Mouse (Mus musculus) heart, postnatal 25 days (tissue): Measurements from ENCODE around the gene Kif1b. TPM values are rescaled to one million over a fixed set of nuclear protein-coding genes. Genes with fewer than 3 reads are reported as not detected.

ENCODE experiments used
- DNase-seq: peaks from one replicate; pipeline ENCODE4 v3.0.0; 2022; ENCODE audit warnings: low spot score
- intact Hi-C: fragments of 180-260 bp; cut with DNase I; formaldehyde crosslinking; loops from one replicate; pipeline ENCODE4 v1.15.1; 2025
- total RNA-seq, 2 experiments: library from RNA; stranded (reverse); gene quantifications; 2 replicates each; pipeline ENCODE4 v1.2.3; 2021

The Kif1b gene
- total RNA-seq, 2 experiments from 2014 or later = 149 to 151 TPM

- no peak for DNase-seq
Observed at GRCm38 (mm10) chr4:149319088-149319487, 11.6 kb upstream of the Kif1b start.

GRCm38 (mm10) chr4:149317387-149317786 lies 9.9 kb upstream of the Kif1b start:
- intact Hi-C loops = no loop called here

More at GRCm38 (mm10) chr4:149319088-149319487, 11.6 kb upstream of the Kif1b start:
- intact Hi-C loops = no loop called here

GRCm38 (mm10) chr4:149314275-149314837 lies 6.9 kb upstream of the Kif1b start:
- intact Hi-C loops = no loop called here
- no peak for DNase-seq

More at GRCm38 (mm10) chr4:149317387-149317786, 9.9 kb upstream of the Kif1b start:
- no peak for DNase-seq

GRCm38 (mm10) chr4:149313558-149314253 lies 6.2 kb upstream of the Kif1b start:
- no peak for DNase-seq
- intact Hi-C loops = no loop called here

- intact Hi-C loops = no loop called here
- DNase-seq = no peak
Observed at GRCm38 (mm10) chr4:149311996-149312395, 4.5 kb upstream of the Kif1b start.

- no peak for DNase-seq
- intact Hi-C loops = loop anchor here (5.0 to 10.0 kb wide), 3 partner anchors 36 to 96 kb away; no protein-coding TSS in a partner anchor
Observed at GRCm38 (mm10) chr4:149308491-149308820, 963 bp upstream of the Kif1b start.

GRCm38 (mm10) chr4:149306712-149307595 lies 539 bp downstream of the Kif1b start:
- DNase-seq = peak; percentile 53
- intact Hi-C loops = loop anchor here (5.0 to 10.0 kb wide), 3 partner anchors 35 to 95 kb away; no protein-coding TSS in a partner anchor

GRCm38 (mm10) chr4:149305761-149306711 lies 1.5 kb downstream of the Kif1b start:
- intact Hi-C loops = loop anchor here (5.0 to 10.0 kb wide), 3 partner anchors 34 to 94 kb away; no protein-coding TSS in a partner anchor
- DNase-seq = no peak

GRCm38 (mm10) chr4:149304466-149304865 lies 3.0 kb downstream of the Kif1b start:
- intact Hi-C loops = loop anchor here (10.0 kb wide), 1 partner anchor 50 kb away; no protein-coding TSS in a partner anchor
- no peak for DNase-seq

GRCm38 (mm10) chr4:149303502-149303901 lies 4.0 kb downstream of the Kif1b start:
- intact Hi-C loops = loop anchor here (10.0 kb wide), 1 partner anchor 49 kb away; no protein-coding TSS in a partner anchor
- DNase-seq = no peak

GRCm38 (mm10) chr4:149302751-149303150 lies 4.7 kb downstream of the Kif1b start:
- intact Hi-C loops = loop anchor here (10.0 kb wide), 1 partner anchor 48 kb away; no protein-coding TSS in a partner anchor
- no peak for DNase-seq

GRCm38 (mm10) chr4:149302136-149302535 lies 5.4 kb downstream of the Kif1b start:
- no peak for DNase-seq
- intact Hi-C loops = loop anchor here (10.0 kb wide), 1 partner anchor 47 kb away; no protein-coding TSS in a partner anchor

GRCm38 (mm10) chr4:149296501-149296900 lies 11.0 kb downstream of the Kif1b start:
- no peak for DNase-seq
- intact Hi-C loops = no loop called here

- DNase-seq = no peak
Observed at GRCm38 (mm10) chr4:149292984-149293383, 14.5 kb downstream of the Kif1b start.

GRCm38 (mm10) chr4:149291061-149291460 lies 16.4 kb downstream of the Kif1b start:
- no peak for DNase-seq
- intact Hi-C loops = no loop called here

More at GRCm38 (mm10) chr4:149292984-149293383, 14.5 kb downstream of the Kif1b start:
- intact Hi-C loops = no loop called here

- intact Hi-C loops = no loop called here
Observed at GRCm38 (mm10) chr4:149290157-149290750, 17.2 kb downstream of the Kif1b start.

GRCm38 (mm10) chr4:149286287-149287137 lies 21.0 kb downstream of the Kif1b start:
- intact Hi-C loops = no loop called here
- no peak for DNase-seq

More at GRCm38 (mm10) chr4:149290157-149290750, 17.2 kb downstream of the Kif1b start:
- no peak for DNase-seq

- DNase-seq = no peak
- intact Hi-C loops = no loop called here
Observed at GRCm38 (mm10) chr4:149285691-149286090, 21.8 kb downstream of the Kif1b start.
